Mouse (Mus musculus) stomach, embryonic 16.5 days (tissue): ENCODE measurements at regions not wholly inside any gene's neighbourhood (a gene's known extent, or its start where the extent isn't known, plus 50 kb on each side); places are given as distances from the start of the nearest gene placed in this dataset.

Source experiments
- ATAC-seq: fragments of 200-750 bp; cut with Nextera tagmentation; 2 replicates; pipeline ENCODE4 v1.8.0; 2017; ENCODE audit warnings: moderate number of reproducible peaks, moderate TSS enrichment; ENCODE audit not compliant: insufficient read depth, low FRiP score
- H3K27ac ChIP-seq: fragments of 300-500 bp; sonication (generic); 2 replicates; pipeline ENCODE4 v1.5.1; 2014; ENCODE audit warnings: low read length
- H3K27me3 ChIP-seq: fragments of 300-500 bp; sonication (generic); 2 replicates; pipeline ENCODE4 v1.6.1; 2014; ENCODE audit warnings: low read length, control low read depth, mixed read lengths; ENCODE audit not compliant: control insufficient read depth, insufficient read depth
- H3K36me3 ChIP-seq: fragments of 300-500 bp; sonication (generic); 2 replicates; pipeline ENCODE4 v1.6.1; 2014; ENCODE audit warnings: low read length; ENCODE audit not compliant: control insufficient read depth, insufficient read depth
- H3K4me1 ChIP-seq: fragments of 300-500 bp; sonication (generic); 2 replicates; pipeline ENCODE4 v1.6.1; 2014; ENCODE audit warnings: low read length, control low read depth, mixed read lengths; ENCODE audit not compliant: control insufficient read depth, insufficient read depth
- H3K4me2 ChIP-seq: fragments of 300-500 bp; sonication (generic); 2 replicates; pipeline ENCODE4 v1.6.1; 2014; ENCODE audit warnings: low read depth, low read length, mixed read lengths
- H3K4me3 ChIP-seq: fragments of 300-500 bp; sonication (generic); replicated peaks from 2 replicates; pipeline ENCODE4 v1.5.1; 2014; ENCODE audit warnings: mild to moderate bottlenecking, low read length
- H3K9ac ChIP-seq: fragments of 300-500 bp; sonication (generic); 2 replicates; pipeline ENCODE4 v1.6.1; 2014; ENCODE audit warnings: low read length
- H3K9me3 ChIP-seq: fragments of 300-500 bp; sonication (generic); replicated peaks from 2 replicates; pipeline ENCODE4 v1.6.1; 2016; ENCODE audit warnings: low read length, control low read depth; ENCODE audit not compliant: control insufficient read depth
- WGBS: fragments of 180-500 bp; shearing (Covaris S2); extraction: QIAGEN DNeasy Blood & Tissue Kit; methylation state at CpG from one replicate; pipeline ENCODE4 v1.1.7; 2014; 5-methylcytosine and 5-hydroxymethylcytosine counted together

DNA sequence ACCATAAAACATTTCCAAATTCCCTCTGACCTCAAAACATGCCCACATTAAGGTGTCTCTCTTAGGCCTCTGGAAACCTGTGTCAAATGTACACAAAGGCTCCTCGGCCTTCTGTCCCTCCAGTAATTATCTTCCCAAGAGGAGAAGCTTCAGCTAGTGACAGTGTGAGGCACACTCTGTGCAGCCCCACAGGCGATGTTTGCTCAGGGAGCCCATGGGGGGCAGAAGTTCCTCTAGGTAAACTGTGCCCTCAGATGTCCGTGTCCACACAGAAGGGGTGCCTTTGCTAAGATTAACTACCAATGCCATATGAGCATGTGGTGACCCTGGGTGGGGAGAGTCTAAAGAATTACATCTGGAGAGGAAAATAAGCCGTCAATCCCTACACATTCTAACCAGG is 152.4 kb downstream of the Zfp36l1 start:
- Histone ChIP-seq H3K4me2 (no peak overlapping the region), H3K9me3 (no peaks in the 10 kb centered on the region), H3K4me3 (no peak overlapping the region), H3K4me1 (peaks cover 11% of the 10 kb centered on the region; the same call in 1 of the 2 replicates), H3K36me3 (no peaks in the 10 kb centered on the region), H3K27ac (no peak overlapping the region), H3K9ac (no peak overlapping the region), H3K27me3 (no peaks in the 10 kb centered on the region)
- WGBS: 66% methylated on average over 4 of the region's 4 CpGs
- ATAC-seq: no peak

DNA sequence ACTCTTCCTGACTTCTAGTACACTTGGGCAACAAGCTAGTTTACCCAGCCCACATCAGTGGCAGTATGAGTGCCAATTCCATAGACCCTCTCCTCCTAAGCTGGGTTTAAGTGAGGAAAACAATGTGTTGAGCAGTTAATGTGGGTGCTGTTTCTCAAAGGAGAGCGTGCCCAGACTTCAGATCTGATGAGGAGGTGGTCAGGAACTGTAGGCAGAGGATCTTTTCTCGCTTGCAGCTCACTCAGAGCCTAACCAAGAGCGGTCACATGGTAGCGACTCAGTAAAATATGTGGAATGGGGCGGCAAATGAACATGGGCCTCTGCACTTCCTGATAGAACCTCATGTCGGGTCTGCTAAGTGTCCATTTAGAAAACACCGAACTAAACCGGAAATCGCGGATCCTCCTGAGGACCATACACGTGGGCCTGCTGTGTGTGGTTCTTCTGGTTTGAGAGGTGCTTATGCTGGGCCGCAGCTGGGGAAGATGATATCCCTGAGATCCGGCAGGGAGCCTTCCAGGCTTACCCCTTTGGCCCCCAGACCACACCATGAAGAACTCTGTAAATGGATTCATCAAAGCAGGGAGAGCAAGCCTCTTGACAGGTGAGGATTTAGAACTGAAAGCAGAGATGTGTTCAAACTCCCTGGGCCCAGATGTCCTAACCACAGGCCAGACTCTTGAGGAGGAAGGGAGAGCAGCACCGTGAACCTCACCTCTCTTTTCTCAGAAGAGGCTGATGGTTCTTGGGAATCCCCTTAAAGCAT is 153.1 kb downstream of the Zfp36l1 start:
- no peak for ATAC-seq
- WGBS: 79% methylated on average over 14 of the region's 14 CpGs
- Histone ChIP-seq H3K27ac (no peak overlapping the region), H3K9ac (no peak overlapping the region), H3K36me3 (no peaks in the 10 kb centered on the region), H3K4me3 (no peak overlapping the region), H3K9me3 (no peaks in the 10 kb centered on the region), H3K4me2 (no peak overlapping the region), H3K27me3 (no peaks in the 10 kb centered on the region), H3K4me1 (peaks cover 5% of the 10 kb centered on the region; the same call in 1 of the 2 replicates)

DNA sequence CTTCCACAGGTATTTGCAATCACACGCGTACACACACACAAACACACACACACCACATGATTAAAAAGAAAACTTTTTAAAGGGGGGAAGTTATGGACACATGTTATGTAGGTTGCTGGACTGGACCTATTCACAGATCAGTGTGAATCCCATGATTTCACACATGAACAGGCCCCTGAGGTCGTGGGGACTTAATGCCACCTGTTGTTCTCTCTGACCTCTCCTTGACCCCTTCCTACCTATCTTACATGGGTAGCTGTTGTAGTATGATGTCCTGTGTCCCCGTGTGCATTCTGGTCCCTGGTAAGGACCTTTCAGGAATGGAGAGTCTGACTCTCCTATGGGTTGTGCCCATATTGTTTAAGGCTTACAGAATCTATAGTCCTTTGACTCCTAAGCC is 155.6 kb downstream of the Zfp36l1 start:
- Histone ChIP-seq H3K4me1 (no peaks in the 10 kb centered on the region; the same call in 1 of the 2 replicates), H3K27ac (no peak overlapping the region), H3K9me3 (no peaks in the 10 kb centered on the region), H3K9ac (no peak overlapping the region), H3K27me3 (no peaks in the 10 kb centered on the region), H3K4me3 (no peak overlapping the region), H3K4me2 (no peak overlapping the region), H3K36me3 (no peaks in the 10 kb centered on the region)
- ATAC-seq: no peak
- 82% methylated on average over 4 of the region's 4 CpGs for WGBS

DNA sequence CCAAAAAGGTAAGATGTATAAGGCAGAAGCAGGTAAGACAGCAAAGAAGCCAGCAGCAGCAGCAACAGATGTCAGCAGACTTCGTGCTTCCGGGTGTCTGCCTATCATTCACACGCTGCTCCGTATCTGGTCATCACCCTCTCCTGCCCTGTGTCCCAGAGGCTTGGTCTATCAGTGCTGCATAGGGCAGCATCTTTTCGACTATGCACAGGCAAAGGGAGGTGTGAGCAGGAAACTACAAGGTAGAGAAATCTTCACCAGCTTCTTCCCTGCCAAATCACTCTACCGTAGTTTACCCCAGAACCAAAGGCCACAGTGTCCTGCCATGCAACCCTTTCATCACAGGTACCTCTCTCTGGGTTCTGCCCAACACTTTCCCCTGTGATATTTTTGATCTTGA is 156.5 kb downstream of the Zfp36l1 start:
- no peak overlapping the region for H3K4me2 ChIP-seq
- WGBS: 81% methylated on average over 6 of the region's 6 CpGs
- no peak overlapping the region for H3K9ac ChIP-seq
- H3K27ac ChIP-seq: no peak overlapping the region
- no peaks in the 10 kb centered on the region; the same call in 1 of the 2 replicates for H3K4me1 ChIP-seq
- H3K4me3 ChIP-seq: no peak overlapping the region
- H3K9me3 ChIP-seq: no peaks in the 10 kb centered on the region
- H3K27me3 ChIP-seq: no peaks in the 10 kb centered on the region
- ATAC-seq: no peak
- H3K36me3 ChIP-seq: no peaks in the 10 kb centered on the region

DNA sequence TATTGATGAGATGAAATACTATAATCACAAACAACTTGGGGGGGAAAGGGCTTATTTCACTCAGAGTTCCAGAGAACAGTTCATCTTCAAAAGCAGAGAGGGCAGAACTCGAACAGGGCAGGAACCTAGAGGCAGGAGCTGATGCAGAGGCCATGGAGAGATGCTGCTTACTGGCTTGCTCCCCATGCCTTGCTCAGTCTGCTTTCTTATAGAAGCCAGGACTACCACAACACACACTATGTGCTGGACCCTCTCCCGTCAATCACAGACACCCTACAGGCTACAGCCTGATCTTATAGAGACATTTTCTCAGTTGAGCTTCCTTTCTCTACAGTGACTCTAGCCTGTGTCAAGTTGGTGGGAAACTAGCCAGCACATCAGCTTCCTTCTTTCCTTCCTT is 157.3 kb downstream of the Zfp36l1 start:
- Histone ChIP-seq H3K9ac (no peak overlapping the region), H3K9me3 (no peaks in the 10 kb centered on the region), H3K4me2 (no peak overlapping the region), H3K27ac (no peak overlapping the region), H3K4me1 (peaks cover 4% of the 10 kb centered on the region), H3K4me3 (no peak overlapping the region), H3K27me3 (no peaks in the 10 kb centered on the region), H3K36me3 (no peaks in the 10 kb centered on the region)
- WGBS: 87% methylated on average over 2 of the region's 2 CpGs
- ATAC-seq: no peak

DNA sequence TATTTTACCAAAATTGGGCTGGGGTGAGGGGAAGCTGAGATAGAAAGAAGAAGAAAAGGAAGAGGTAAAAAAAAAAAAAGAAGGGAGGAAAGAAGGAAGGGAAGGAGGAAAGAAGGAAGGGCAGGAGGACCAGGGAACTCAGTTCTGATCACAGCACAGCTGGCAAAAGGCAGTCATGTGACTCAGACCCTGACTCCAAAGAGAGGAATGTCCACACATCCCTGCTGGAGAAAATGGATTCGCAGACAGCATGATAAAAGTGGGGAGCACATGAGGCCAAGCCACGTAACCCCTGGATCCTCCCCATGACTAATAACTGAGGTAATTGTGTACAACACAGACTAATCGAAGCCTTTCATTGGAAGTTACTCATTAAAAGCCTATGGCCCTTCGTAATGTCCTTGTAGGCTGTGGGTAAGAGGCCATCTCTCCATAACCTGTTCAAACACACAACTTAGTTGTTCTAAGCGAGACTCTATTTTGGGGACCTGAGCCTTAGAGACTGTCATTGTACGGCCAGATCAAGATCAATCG is 162.2 kb downstream of the Zfp36l1 start:
- no peak overlapping the region for H3K9ac ChIP-seq
- no peak overlapping the region for H3K4me3 ChIP-seq
- WGBS: 78% methylated on average over 7 of the region's 7 CpGs
- no peaks in the 10 kb centered on the region for H3K9me3 ChIP-seq
- H3K4me1 ChIP-seq: peaks cover 24% of the 10 kb centered on the region
- H3K36me3 ChIP-seq: no peaks in the 10 kb centered on the region
- H3K4me2 ChIP-seq: no peak overlapping the region
- ATAC-seq: no peak
- no peak overlapping the region for H3K27ac ChIP-seq
- no peaks in the 10 kb centered on the region for H3K27me3 ChIP-seq

DNA sequence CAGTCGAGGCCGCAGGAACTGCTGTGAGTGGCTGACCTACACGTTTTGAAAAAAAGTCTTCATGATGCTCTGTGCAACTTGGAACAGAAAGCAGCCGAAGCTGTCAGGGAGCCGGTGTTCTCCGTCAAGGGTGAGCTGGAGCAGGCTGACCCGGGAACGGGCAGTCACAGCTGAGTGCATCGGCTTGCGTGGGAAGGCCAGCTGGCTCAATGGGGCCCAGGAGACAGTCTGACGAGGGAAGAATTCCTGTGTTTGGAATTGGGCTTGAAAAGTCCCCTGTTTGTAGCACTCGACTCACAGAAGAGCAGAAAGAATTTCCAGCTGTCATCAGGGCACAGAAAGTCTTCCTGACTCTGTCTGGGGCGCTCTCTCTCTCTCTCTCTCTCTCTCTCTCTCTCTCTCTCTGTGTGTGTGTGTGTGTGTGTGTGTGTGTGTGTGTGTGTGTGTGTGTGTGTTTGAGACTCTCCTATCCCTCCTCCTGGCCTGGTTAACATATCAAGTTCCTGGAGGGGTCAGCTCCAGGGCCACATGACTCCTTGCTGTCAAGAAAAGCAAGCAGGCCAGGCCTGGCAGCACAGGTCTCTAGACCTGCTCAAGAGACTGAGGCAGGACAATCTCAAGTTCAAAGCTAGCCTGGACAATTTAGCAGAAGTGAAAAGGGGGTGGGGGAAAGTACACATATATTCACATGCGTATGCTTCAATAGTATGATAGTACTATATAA is 163.6 kb downstream of the Zfp36l1 start:
- Histone ChIP-seq H3K27me3 (no peaks in the 10 kb centered on the region), H3K9me3 (no peaks in the 10 kb centered on the region), H3K4me3 (no peak overlapping the region), H3K9ac (no peak overlapping the region), H3K27ac (peak overlapping the region; percentile 94), H3K4me1 (peaks cover 37% of the 10 kb centered on the region), H3K4me2 (no peak overlapping the region), H3K36me3 (no peaks in the 10 kb centered on the region)
- 31% methylated on average over 14 of the region's 14 CpGs for WGBS
- ATAC-seq: peak; percentile 83

DNA sequence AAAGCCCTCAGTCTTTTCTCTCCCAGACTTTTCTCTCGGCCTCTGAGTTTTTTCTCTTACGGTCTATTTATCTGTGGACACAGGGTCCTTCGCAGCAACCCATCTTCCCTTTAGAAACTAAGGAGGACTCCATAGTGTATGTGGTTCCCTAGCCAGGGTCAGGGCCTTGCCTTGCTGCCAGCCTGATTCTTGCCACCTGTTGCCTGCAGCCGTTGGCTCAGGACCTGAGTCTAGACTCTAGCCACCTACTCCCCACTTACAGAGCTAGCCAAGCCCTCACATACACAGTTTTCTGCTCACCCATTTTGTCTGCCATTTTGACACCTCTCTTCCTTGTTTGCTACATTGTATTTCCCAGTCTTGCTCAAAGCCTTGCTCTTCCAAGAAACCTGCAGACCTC is 165.2 kb downstream of the Zfp36l1 start:
- 79% methylated on average over 4 of the region's 4 CpGs for WGBS
- Histone ChIP-seq H3K9me3 (no peaks in the 10 kb centered on the region), H3K36me3 (no peaks in the 10 kb centered on the region), H3K4me3 (no peak overlapping the region), H3K27me3 (no peaks in the 10 kb centered on the region), H3K4me2 (no peak overlapping the region), H3K9ac (no peak overlapping the region), H3K4me1 (peaks cover 53% of the 10 kb centered on the region), H3K27ac (peak overlapping the region; percentile 94; the same call in 1 of the 2 replicates)
- ATAC-seq: no peak

DNA sequence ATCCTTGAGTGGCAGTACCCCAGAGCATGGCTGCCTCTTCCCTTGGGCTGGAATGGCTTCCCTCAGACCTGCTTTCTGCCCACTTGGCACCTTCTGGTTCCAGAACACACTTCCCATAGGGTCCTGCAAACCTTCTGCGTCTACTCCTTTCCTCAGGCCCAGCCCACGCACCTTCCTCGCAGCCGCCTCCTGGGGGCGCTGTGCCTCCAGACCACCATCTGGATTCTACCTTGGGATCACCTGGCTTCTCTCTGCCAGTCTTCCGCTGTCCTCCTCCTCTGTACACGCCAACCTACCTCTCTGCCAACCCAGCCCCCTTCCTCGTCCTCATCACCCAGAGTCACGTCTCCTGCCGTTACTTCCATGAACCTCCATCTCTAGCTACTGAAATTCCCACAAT is 166.0 kb downstream of the Zfp36l1 start:
- Histone ChIP-seq H3K9ac (no peak overlapping the region), H3K4me3 (no peak overlapping the region), H3K9me3 (no peaks in the 10 kb centered on the region), H3K27me3 (no peaks in the 10 kb centered on the region), H3K27ac (peak overlapping the region; percentile 14; the same call in 1 of the 2 replicates), H3K4me1 (peaks cover 57% of the 10 kb centered on the region), H3K4me2 (no peak overlapping the region), H3K36me3 (no peaks in the 10 kb centered on the region)
- 91% methylated on average over 10 of the region's 10 CpGs for WGBS
- no peak for ATAC-seq
